Mouse (Mus musculus) G1E (cell line): ENCODE measurements around the gene Irs1. TPM values are rescaled to one million over a fixed set of nuclear protein-coding genes. Genes with fewer than 3 reads are reported as not detected.

Experiments
- ATAC-seq: 2 replicates; pipeline ENCODE4 v1.8.0; 2016; ENCODE audit warnings: mild to moderate bottlenecking; ENCODE audit not compliant: insufficient number of reproducible peaks, poor library complexity, low FRiP score, severe bottlenecking; ENCODE audit errors: extremely low read depth
- DNase-seq: peaks from one replicate; pipeline ENCODE4 v3.0.0; 2012; ENCODE audit warnings: low spot score
- H3K27me3 ChIP-seq: 2 replicates; pipeline ENCODE4 v1.6.1; 2012; ENCODE audit warnings: mild to moderate bottlenecking, low read length, inconsistent platforms; ENCODE audit not compliant: insufficient read depth
- H3K36me3 ChIP-seq: replicated peaks from 2 replicates; pipeline ENCODE3; 2012; ENCODE audit warnings: mild to moderate bottlenecking, inconsistent platforms
- H3K4me1 ChIP-seq: 2 replicates; pipeline ENCODE4 v1.6.1; 2012; ENCODE audit warnings: low read depth, low read length, inconsistent platforms, mixed read lengths; ENCODE audit not compliant: insufficient read depth
- H3K4me3 ChIP-seq: 2 replicates; pipeline ENCODE4 v1.5.1; 2012; ENCODE audit warnings: low read depth, mild to moderate bottlenecking, inconsistent platforms, low read length, moderate library complexity, mixed read lengths
- H3K9me3 ChIP-seq: replicated peaks from 2 replicates; pipeline ENCODE4 v1.6.1; 2012; ENCODE audit warnings: inconsistent platforms
- CTCF ChIP-seq: IDR thresholded peaks from 2 replicates; pipeline ENCODE4 v1.5.1; 2012; ENCODE audit warnings: low read depth, low read length, inconsistent platforms, mixed read lengths
- GATA1 ChIP-seq: IDR thresholded peaks from 2 replicates; pipeline ENCODE4 v1.6.1; 2012; ENCODE audit warnings: borderline replicate concordance, low read length, inconsistent platforms, mixed read lengths
- GATA2 ChIP-seq: IDR thresholded peaks from 2 replicates; pipeline ENCODE4 v1.6.1; 2012; ENCODE audit warnings: low read depth, low read length, inconsistent platforms, borderline replicate concordance
- POLR2AphosphoS5 ChIP-seq: IDR thresholded peaks from 2 replicates; pipeline ENCODE4 v1.6.1; 2012; ENCODE audit warnings: low read depth, low read length, inconsistent platforms; ENCODE audit not compliant: insufficient replicate concordance
- TAL1 ChIP-seq: conservative IDR thresholded peaks from 2 replicates; pipeline ENCODE4 v1.6.1; 2012; ENCODE audit warnings: low read depth, low read length, inconsistent platforms, mixed read lengths
- polyA plus RNA-seq: library from polyadenylated mRNA; stranded (reverse); fragments of >175 nt; gene quantifications from 2 replicates; pipeline ENCODE4 v1.2.3, GENCODE M21; 2012
- total RNA-seq, 2 experiments: library from RNA; stranded (forward) in 1 of 2; stranded (reverse) in 1 of 2; fragments of 200-1000 nt in 1 of 2; fragments of >200 nt in 1 of 2; fragmentation: Nextera tagmentation in 1 of 2; gene quantifications; 2 replicates each; pipeline ENCODE4 v1.2.3; 2014 to 2017

Gene Irs1
- total RNA-seq (2014; fragmentation: Nextera tagmentation) (not detected in 2 replicates), total RNA-seq (2017) (0.06 and 0.11 TPM in 2 replicates), polyA plus RNA-seq (not detected in 2 replicates)

- Histone ChIP-seq H3K9me3 (peaks cover 29% of the 10 kb centered on the region), H3K27me3 (peaks cover 35% of the 10 kb centered on the region), H3K36me3 (no peaks in the 10 kb centered on the region), H3K4me1 (no peaks in the 10 kb centered on the region; the same call in 1 of the 2 replicates), H3K4me3 (no peak within 1 kb of the TSS)
- TF ChIP-seq POLR2AphosphoS5, result no peak
- TF ChIP-seq GATA2, result no peak
- TF ChIP-seq CTCF, result no peak
- no peak for TF ChIP-seq TAL1
- no peak for TF ChIP-seq GATA1
- DNase-seq (no peak), ATAC-seq (no peak)
These were observed at the start of gene Irs1 for GRCm38 (mm10) chr1:82291151-82291797. Gene Irs1 (minus strand): TSS chr1:82291416.

GRCm38 (mm10) chr1:82334506-82334905, 43.3 kb upstream of the Irs1 start:
- DNase-seq (no peak), ATAC-seq (no peak)
- Histone ChIP-seq H3K27me3 (no peaks in the 10 kb centered on the region), H3K4me1 (peaks cover 13% of the 10 kb centered on the region), H3K36me3 (peaks cover 62% of the 10 kb centered on the region), H3K4me3 (no peak overlapping the region), H3K9me3 (no peaks in the 10 kb centered on the region)
- TF ChIP-seq GATA2 (no peak), POLR2AphosphoS5 (no peak), CTCF (no peak), GATA1 (no peak), TAL1 (no peak)

- Histone ChIP-seq H3K27me3 (no peaks in the 10 kb centered on the region), H3K36me3 (peaks cover 63% of the 10 kb centered on the region), H3K4me1 (peaks cover 5% of the 10 kb centered on the region), H3K4me3 (no peak overlapping the region), H3K9me3 (no peaks in the 10 kb centered on the region)
- DNase-seq (no peak), ATAC-seq (no peak)
- TF ChIP-seq GATA1 (no peak), POLR2AphosphoS5 (no peak), CTCF (no peak), TAL1 (no peak), GATA2 (no peak)
These were observed 38.7 kb upstream of the Irs1 start for GRCm38 (mm10) chr1:82329954-82330247.

- no peaks in the 10 kb centered on the region for H3K27me3 ChIP-seq
- TF ChIP-seq CTCF (no peak), TAL1 (no peak), GATA2 (no peak), POLR2AphosphoS5 (no peak), GATA1 (no peak)
- H3K4me1 ChIP-seq, result peaks cover 5% of the 10 kb centered on the region
- ATAC-seq (no peak), DNase-seq (no peak)
- peaks cover 58% of the 10 kb centered on the region for H3K36me3 ChIP-seq
- no peak overlapping the region for H3K4me3 ChIP-seq
- no peaks in the 10 kb centered on the region for H3K9me3 ChIP-seq
These were observed 38.2 kb upstream of the Irs1 start for GRCm38 (mm10) chr1:82329237-82329953.

GRCm38 (mm10) chr1:82328033-82328775, 37.0 kb upstream of the Irs1 start:
- no peak overlapping the region for H3K4me3 ChIP-seq
- no peaks in the 10 kb centered on the region for H3K9me3 ChIP-seq
- no peak for ATAC-seq
- peaks cover 52% of the 10 kb centered on the region for H3K36me3 ChIP-seq
- H3K27me3 ChIP-seq, result no peaks in the 10 kb centered on the region
- no peak for DNase-seq
- peaks cover 5% of the 10 kb centered on the region for H3K4me1 ChIP-seq
- TF ChIP-seq POLR2AphosphoS5, result no peak
- no peak for TF ChIP-seq CTCF
- TF ChIP-seq TAL1, result no peak
- TF ChIP-seq GATA1, result no peak
- TF ChIP-seq GATA2, result no peak

GRCm38 (mm10) chr1:82326120-82326519, 34.9 kb upstream of the Irs1 start:
- no peaks in the 10 kb centered on the region for H3K9me3 ChIP-seq
- H3K4me1 ChIP-seq, result peaks cover 4% of the 10 kb centered on the region; the same call in 1 of the 2 replicates
- TF ChIP-seq TAL1 (no peak), GATA1 (no peak), POLR2AphosphoS5 (no peak), GATA2 (no peak), CTCF (no peak)
- DNase-seq (no peak), ATAC-seq (no peak)
- peaks cover 60% of the 10 kb centered on the region for H3K36me3 ChIP-seq
- H3K27me3 ChIP-seq, result no peaks in the 10 kb centered on the region
- H3K4me3 ChIP-seq, result no peak overlapping the region
